Mouse (Mus musculus): ENCODE data around the gene Trhde. TPM values are rescaled to one million over a fixed set of nuclear protein-coding genes. Genes with fewer than 3 reads are reported as not detected.
A peak's percentile ranks its signal among the peaks of the same experiment; 100 is the strongest.

Trhde gene
- polyA plus RNA-seq, 1 experiment from 2014 or later: 1.8 TPM

DNA sequence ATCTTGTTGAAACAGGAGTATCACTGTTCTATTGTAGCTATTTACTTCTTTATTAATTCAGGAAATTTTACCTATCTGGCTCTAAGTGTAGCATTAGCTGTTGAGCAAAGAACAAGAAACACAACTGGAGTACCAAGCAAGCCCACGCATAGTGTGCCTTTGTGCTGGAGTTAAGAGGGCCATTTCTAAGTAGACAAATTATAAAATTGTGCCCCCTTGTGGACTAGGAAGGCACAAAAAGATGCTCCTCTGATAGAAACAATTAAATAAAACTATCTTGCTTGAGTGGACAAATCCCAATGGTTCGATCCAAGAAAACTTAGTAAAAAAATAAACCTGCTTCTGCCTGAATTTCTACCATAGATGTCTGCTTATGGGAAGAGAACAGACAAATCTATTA, 76.5 kb downstream of the Trhde start:
- H3K9me3 ChIP-seq: no peaks in the 10 kb centered on the region
- 0 out of 2 replicates have a peak, but pooled peaks have one; percentile 41 for ATAC-seq (ENCODE audit: low FRiP score, low read depth)
- no peak overlapping the region for H3K4me2 ChIP-seq (replicated peaks)
- H3K9ac ChIP-seq (replicated peaks): no peak overlapping the region
- H3K4me1 ChIP-seq: no peaks in the 10 kb centered on the region
- H3K27ac ChIP-seq (replicated peaks): no peak overlapping the region
- WGBS: 76% methylated on average over 2 of the region's 2 CpGs
- H3K4me3 ChIP-seq: no peak overlapping the region
- no peaks in the 10 kb centered on the region for H3K27me3 ChIP-seq
- H3K36me3 ChIP-seq: no peaks in the 10 kb centered on the region

DNA sequence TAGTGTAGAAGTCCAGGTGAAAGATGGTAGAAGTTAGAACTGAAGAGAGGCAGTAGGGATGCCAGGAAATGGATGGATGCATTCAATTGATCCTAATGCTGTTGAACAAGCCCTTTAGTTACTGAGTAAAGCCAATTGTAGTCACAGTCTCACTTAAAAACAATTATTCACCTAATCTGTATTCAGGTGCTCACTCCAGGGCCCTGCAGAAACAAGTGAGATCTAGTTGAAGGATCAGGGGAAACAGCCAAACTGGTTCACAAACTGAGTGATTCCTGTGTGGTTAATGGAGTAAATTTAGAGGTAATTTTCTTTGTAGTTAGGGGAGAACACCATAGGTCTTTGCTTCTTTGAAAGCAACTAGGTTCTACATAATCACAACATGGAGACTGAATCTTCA, 100.3 kb downstream of the Trhde start:
- ATAC-seq (ENCODE audit: low FRiP score, low read depth): no peak
- Histone ChIP-seq H3K9ac (replicated peaks) (no peak overlapping the region), H3K27me3 (no peaks in the 10 kb centered on the region), H3K4me1 (no peaks in the 10 kb centered on the region), H3K36me3 (no peaks in the 10 kb centered on the region), H3K27ac (replicated peaks) (no peak overlapping the region), H3K4me3 (no peak overlapping the region), H3K9me3 (no peaks in the 10 kb centered on the region), H3K4me2 (replicated peaks) (no peak overlapping the region)

GRCm38 (mm10) chr10:114671791-114672415, 130.2 kb downstream of the Trhde start:
- Histone ChIP-seq H3K4me1 (peaks cover 7% of the 10 kb centered on the region; the same call in 1 of the 2 replicates), H3K27me3 (peaks cover 27% of the 10 kb centered on the region), H3K4me3 (no peak overlapping the region), H3K9me3 (no peaks in the 10 kb centered on the region), H3K27ac (replicated peaks) (no peak overlapping the region), H3K9ac (replicated peaks) (no peak overlapping the region), H3K4me2 (replicated peaks) (peak overlapping the region; percentile 9), H3K36me3 (no peaks in the 10 kb centered on the region)
- WGBS: 13% methylated on average over 6 of the region's 6 CpGs
- peak; percentile 64 for ATAC-seq (ENCODE audit: low FRiP score, low read depth)

DNA sequence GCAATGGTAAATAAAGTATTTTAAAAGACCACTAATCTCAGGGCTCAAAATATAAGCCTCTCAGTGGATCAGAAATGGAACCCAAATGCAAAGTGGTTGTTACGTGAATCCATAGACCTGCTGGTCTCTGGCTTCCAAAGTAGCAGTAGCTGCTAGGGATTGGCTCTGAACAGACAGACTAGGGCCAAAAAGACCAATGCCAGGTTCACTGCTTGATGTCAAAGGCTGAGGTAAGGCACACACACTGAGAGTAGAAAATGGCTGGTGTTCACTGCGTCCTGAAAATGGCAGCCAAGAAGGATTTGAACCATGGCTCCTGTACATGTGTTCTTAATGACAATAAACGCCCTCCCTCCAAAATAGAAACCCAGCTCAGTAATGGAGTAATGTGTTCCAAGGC, 209.1 kb downstream of the Trhde start:
- no peak overlapping the region for H3K4me3 ChIP-seq
- no peak for ATAC-seq (ENCODE audit: low FRiP score, low read depth)
- H3K9me3 ChIP-seq: no peaks in the 10 kb centered on the region
- H3K4me1 ChIP-seq: no peaks in the 10 kb centered on the region
- no peaks in the 10 kb centered on the region for H3K27me3 ChIP-seq
- WGBS: 90% methylated on average over 3 of the region's 3 CpGs
- H3K9ac ChIP-seq (replicated peaks): no peak overlapping the region
- H3K27ac ChIP-seq (replicated peaks): no peak overlapping the region
- no peaks in the 10 kb centered on the region for H3K36me3 ChIP-seq
- H3K4me2 ChIP-seq (replicated peaks): no peak overlapping the region

- 86% methylated on average over 2 of the region's 2 CpGs for WGBS
- ATAC-seq (ENCODE audit: low FRiP score, low read depth): no peak
Measured at GRCm38 (mm10) chr10:114578926-114579325, 223.2 kb downstream of the Trhde start.

GRCm38 (mm10) chr10:114567891-114568290, 234.2 kb downstream of the Trhde start:
- no peaks in the 10 kb centered on the region for H3K9me3 ChIP-seq
- H3K27ac ChIP-seq (replicated peaks): no peak overlapping the region
- no peak overlapping the region for H3K4me3 ChIP-seq
- no peak overlapping the region for H3K4me2 ChIP-seq (replicated peaks)
- no peaks in the 10 kb centered on the region for H3K4me1 ChIP-seq
- no peak for ATAC-seq (ENCODE audit: low FRiP score, low read depth)
- H3K9ac ChIP-seq (replicated peaks): no peak overlapping the region
- 90% methylated on average over 1 of the region's 1 CpGs for WGBS
- no peaks in the 10 kb centered on the region for H3K27me3 ChIP-seq
- no peaks in the 10 kb centered on the region for H3K36me3 ChIP-seq

More at GRCm38 (mm10) chr10:114578926-114579325, 223.2 kb downstream of the Trhde start:
- Histone ChIP-seq H3K27me3 (no peaks in the 10 kb centered on the region), H3K27ac (replicated peaks) (no peak overlapping the region), H3K9ac (replicated peaks) (no peak overlapping the region), H3K36me3 (no peaks in the 10 kb centered on the region), H3K4me3 (no peak overlapping the region), H3K4me1 (no peaks in the 10 kb centered on the region), H3K4me2 (replicated peaks) (no peak overlapping the region), H3K9me3 (no peaks in the 10 kb centered on the region)

DNA sequence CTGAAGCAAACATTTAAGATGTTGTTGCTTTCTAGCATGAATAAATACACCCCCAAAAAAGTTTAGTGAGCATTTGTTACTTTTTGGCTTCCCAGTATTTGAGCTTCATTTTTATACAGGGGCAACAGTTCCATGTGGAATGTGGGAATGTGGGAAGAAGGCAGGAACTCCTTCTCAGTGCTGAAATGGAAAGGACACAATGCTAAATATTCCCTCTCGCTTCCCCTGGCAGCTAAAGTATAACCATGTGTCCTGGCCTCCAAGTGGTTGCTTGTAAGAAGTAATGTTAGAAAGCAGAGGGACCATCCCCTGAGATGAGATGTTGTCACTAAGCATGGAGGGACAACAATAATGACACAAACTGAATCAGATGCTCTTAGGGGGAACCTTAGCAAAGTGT, 292.9 kb downstream of the Trhde start:
- H3K36me3 ChIP-seq: no peaks in the 10 kb centered on the region
- no peaks in the 10 kb centered on the region for H3K4me1 ChIP-seq
- H3K9ac ChIP-seq (replicated peaks): no peak overlapping the region
- H3K9me3 ChIP-seq: no peaks in the 10 kb centered on the region
- no peak overlapping the region for H3K4me3 ChIP-seq
- no peaks in the 10 kb centered on the region for H3K27me3 ChIP-seq
- H3K4me2 ChIP-seq (replicated peaks): no peak overlapping the region
- 77% methylated on average over 1 of the region's 1 CpGs for WGBS
- H3K27ac ChIP-seq (replicated peaks): no peak overlapping the region
- no peak for ATAC-seq (ENCODE audit: low FRiP score, low read depth)

DNA sequence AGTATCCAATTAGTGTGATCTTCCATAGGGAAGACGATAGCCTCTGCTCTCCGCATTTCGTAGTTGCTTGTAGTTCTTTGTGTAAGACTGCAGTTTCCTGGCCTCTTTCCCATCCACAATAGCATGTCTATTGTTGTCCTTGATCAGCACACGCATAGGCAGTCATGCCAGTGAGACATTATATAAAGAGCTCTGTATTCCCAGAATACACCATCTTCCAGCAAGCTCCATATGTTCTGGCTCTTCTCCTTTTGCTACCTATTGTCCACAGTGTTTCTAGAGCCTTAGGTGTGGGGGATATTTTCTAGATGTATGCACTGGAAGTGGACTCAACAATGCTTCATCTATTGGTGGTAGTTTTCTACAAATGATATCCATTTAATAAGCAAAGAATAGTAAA, 313.3 kb downstream of the Trhde start:
- Histone ChIP-seq H3K27ac (replicated peaks) (no peak overlapping the region), H3K4me3 (no peak overlapping the region), H3K9me3 (no peaks in the 10 kb centered on the region), H3K4me2 (replicated peaks) (no peak overlapping the region), H3K9ac (replicated peaks) (no peak overlapping the region), H3K27me3 (no peaks in the 10 kb centered on the region), H3K36me3 (no peaks in the 10 kb centered on the region), H3K4me1 (no peaks in the 10 kb centered on the region)
- ATAC-seq (ENCODE audit: low FRiP score, low read depth): no peak
- 91% methylated on average over 4 of the region's 4 CpGs for WGBS

- 72% methylated on average over 3 of the region's 3 CpGs for WGBS
- no peaks in the 10 kb centered on the region for H3K36me3 ChIP-seq
- ATAC-seq (ENCODE audit: low FRiP score, low read depth): peak; percentile 23; the same call in 1 of the 2 replicates
- H3K4me3 ChIP-seq: no peak overlapping the region
- H3K9ac ChIP-seq (replicated peaks): no peak overlapping the region
- no peak overlapping the region for H3K27ac ChIP-seq (replicated peaks)
- H3K9me3 ChIP-seq: no peaks in the 10 kb centered on the region
- H3K4me2 ChIP-seq (replicated peaks): no peak overlapping the region
- H3K4me1 ChIP-seq: no peaks in the 10 kb centered on the region
- no peaks in the 10 kb centered on the region for H3K27me3 ChIP-seq
Measured at GRCm38 (mm10) chr10:114455591-114455990, 346.5 kb downstream of the Trhde start.

- H3K9me3 ChIP-seq: no peaks in the 10 kb centered on the region
- H3K4me1 ChIP-seq: no peaks in the 10 kb centered on the region
- no peaks in the 10 kb centered on the region for H3K27me3 ChIP-seq
- no peak overlapping the region for H3K4me2 ChIP-seq (replicated peaks)
- H3K9ac ChIP-seq (replicated peaks): no peak overlapping the region
- ATAC-seq (ENCODE audit: low FRiP score, low read depth): 0 out of 2 replicates have a peak, but pooled peaks have one; percentile 19
- no peaks in the 10 kb centered on the region for H3K36me3 ChIP-seq
- H3K27ac ChIP-seq (replicated peaks): no peak overlapping the region
- H3K4me3 ChIP-seq: no peak overlapping the region
- 78% methylated on average over 6 of the region's 6 CpGs for WGBS
Measured at GRCm38 (mm10) chr10:114448116-114448515, 354.0 kb downstream of the Trhde start.

GRCm38 (mm10) chr10:114418956-114419530, 383.1 kb downstream of the Trhde start:
- Histone ChIP-seq H3K4me3 (no peak overlapping the region), H3K27me3 (no peaks in the 10 kb centered on the region), H3K36me3 (no peaks in the 10 kb centered on the region), H3K9me3 (no peaks in the 10 kb centered on the region), H3K4me1 (no peaks in the 10 kb centered on the region), H3K9ac (replicated peaks) (no peak overlapping the region), H3K27ac (replicated peaks) (no peak overlapping the region), H3K4me2 (replicated peaks) (no peak overlapping the region)
- no peak for ATAC-seq (ENCODE audit: low FRiP score, low read depth)
- 78% methylated on average over 3 of the region's 3 CpGs for WGBS

DNA sequence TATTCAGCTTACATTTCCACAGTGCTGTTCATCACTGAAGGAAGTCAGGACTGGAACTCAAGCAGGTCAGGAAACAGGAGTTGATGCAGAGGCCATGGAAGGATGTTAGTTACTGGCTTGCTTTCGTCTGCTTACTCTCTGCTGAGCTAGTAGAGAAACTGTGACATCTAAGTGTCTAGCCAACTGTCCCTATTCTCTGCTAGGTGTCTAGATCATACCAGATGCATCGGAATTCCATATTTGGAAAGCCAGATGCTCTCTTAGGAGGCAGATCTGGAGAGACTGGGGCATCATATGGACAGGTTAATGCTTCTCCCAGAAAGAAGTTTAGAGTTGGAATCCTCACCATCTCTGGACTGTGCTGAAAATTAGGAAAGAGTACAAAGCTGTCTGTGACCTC, 386.4 kb downstream of the Trhde start:
- H3K36me3 ChIP-seq: no peaks in the 10 kb centered on the region
- H3K4me1 ChIP-seq: no peaks in the 10 kb centered on the region
- 88% methylated on average over 2 of the region's 2 CpGs for WGBS
- no peaks in the 10 kb centered on the region for H3K9me3 ChIP-seq
- H3K4me3 ChIP-seq: no peak overlapping the region
- H3K27me3 ChIP-seq: no peaks in the 10 kb centered on the region
- ATAC-seq (ENCODE audit: low FRiP score, low read depth): no peak
- H3K4me2 ChIP-seq (replicated peaks): no peak overlapping the region
- no peak overlapping the region for H3K9ac ChIP-seq (replicated peaks)
- no peak overlapping the region for H3K27ac ChIP-seq (replicated peaks)

DNA sequence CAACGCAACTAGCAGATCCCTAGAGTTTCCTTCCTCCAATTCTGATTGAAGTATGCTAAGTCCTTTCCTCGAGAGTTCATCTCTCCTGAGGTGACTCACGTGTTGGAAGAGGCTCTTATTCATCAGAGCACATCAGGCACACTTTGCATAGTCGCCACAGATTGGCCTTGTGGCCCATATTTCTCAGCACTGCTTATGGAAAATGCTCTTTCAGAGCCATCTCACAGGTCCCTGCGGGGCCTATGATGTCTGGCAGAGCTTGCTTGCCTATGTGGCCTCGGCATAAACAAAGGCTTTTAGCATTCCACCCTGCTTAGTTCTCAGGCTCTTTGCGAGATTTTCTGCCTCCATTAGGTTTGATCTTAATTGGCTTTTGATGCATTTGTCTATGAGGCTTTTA, 396.8 kb downstream of the Trhde start:
- ATAC-seq (ENCODE audit: low FRiP score, low read depth): peak; percentile 75
- Histone ChIP-seq H3K27me3 (no peaks in the 10 kb centered on the region), H3K36me3 (no peaks in the 10 kb centered on the region), H3K4me2 (replicated peaks) (no peak overlapping the region), H3K4me3 (no peak overlapping the region), H3K9me3 (no peaks in the 10 kb centered on the region), H3K9ac (replicated peaks) (no peak overlapping the region), H3K27ac (replicated peaks) (no peak overlapping the region), H3K4me1 (peaks cover 3% of the 10 kb centered on the region; the same call in 1 of the 2 replicates)
- WGBS: 48% methylated on average over 7 of the region's 7 CpGs
